Mouse (Mus musculus): ENCODE results near the gene Clcnka. TPM values are rescaled to one million over a fixed set of nuclear protein-coding genes. Genes with fewer than 3 reads are reported as not detected.

The Clcnka gene
- polyA plus RNA-seq, 1 experiment, result not detected

DNA sequence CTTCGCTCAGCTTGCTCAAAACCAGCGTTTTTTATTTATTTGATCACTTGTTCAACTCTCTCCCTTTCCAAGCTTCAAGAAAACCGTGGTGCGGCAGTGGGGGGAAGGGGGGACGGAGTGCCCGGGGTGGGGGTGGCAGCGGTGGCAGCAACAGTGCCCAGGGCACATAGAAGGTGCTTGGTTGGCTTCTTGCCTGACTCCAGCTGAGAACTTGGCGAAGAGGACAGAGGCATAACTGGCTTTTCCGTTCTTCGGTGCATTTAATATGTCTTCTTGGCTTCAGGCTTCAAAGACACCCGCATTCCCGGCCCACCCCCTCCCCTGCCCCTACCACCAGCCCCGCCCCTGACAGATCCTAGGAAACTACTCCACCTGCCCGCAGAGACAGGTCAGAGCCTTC lies 34.1 kb upstream of the Clcnka start:
- 55% methylated on average over 14 of the region's 14 CpGs for WGBS
- Histone ChIP-seq H3K4me3 (replicated peaks; ENCODE audit: extremely low read depth, low read depth, low read length) (no peak overlapping the region), H3K4me1 (ENCODE audit: control insufficient read depth, insufficient read depth, low read length) (no peaks in the 10 kb centered on the region)
- no peak for DNase-seq
- no peak for TF ChIP-seq POLR2A (IDR thresholded peaks at IDR 0.05; ENCODE audit: borderline replicate concordance, extremely low read depth, low read depth, low read length)
- no peak for TF ChIP-seq CTCF (IDR thresholded peaks at IDR 0.05; ENCODE audit: insufficient read depth, low read length)

DNA sequence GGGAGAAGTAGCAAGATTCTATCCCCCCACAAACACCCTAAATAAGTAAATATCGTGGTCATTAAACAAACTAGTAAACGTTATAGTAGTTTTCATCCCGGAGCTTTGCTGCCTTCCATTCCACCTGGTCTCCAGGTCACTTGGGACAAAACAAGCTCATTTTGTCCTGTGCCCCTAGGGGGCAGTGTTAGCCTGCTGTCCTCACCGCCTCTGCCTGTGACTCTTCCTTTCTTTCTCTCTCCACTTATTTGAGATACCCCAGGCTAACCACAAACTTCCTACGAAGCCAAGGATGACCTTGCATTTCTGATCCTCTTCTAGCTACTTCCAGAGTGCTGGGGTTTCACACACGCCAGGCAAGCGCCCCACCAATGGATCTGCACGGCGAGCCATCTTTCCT lies 32.5 kb upstream of the Clcnka start:
- WGBS, result 33% methylated on average over 9 of the region's 9 CpGs
- DNase-seq, result peak; percentile 75
- peak; percentile 92 for TF ChIP-seq CTCF (IDR thresholded peaks at IDR 0.05; ENCODE audit: insufficient read depth, low read length)
- no peak for TF ChIP-seq POLR2A (IDR thresholded peaks at IDR 0.05; ENCODE audit: borderline replicate concordance, extremely low read depth, low read depth, low read length)

DNA sequence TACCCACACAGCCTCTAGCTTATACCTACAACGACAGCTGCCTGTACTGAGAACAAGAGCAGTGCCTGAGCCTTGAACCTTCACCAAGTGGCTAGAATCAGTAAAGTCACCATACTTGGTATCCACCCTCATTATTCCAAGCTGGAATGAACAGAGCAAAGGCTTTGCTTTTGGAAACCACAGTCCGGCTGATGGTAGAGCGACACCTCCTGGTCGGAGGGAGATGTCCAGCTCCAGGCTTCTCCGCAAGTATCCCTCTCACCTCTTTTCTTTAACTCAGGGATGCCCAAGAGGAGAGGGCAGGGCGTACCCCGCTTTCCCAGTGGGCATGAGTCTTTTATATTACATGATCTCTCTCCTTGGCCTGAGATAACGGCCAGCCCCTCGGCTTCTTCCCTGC lies 31.3 kb upstream of the Clcnka start:
- no peak for TF ChIP-seq POLR2A (IDR thresholded peaks at IDR 0.05; ENCODE audit: borderline replicate concordance, extremely low read depth, low read depth, low read length)
- TF ChIP-seq CTCF (IDR thresholded peaks at IDR 0.05; ENCODE audit: insufficient read depth, low read length), result peak; percentile 74
- H3K4me1 ChIP-seq (ENCODE audit: control insufficient read depth, insufficient read depth, low read length), result peaks cover 3% of the 10 kb centered on the region
- H3K4me3 ChIP-seq (replicated peaks; ENCODE audit: extremely low read depth, low read depth, low read length), result no peak overlapping the region
- WGBS, result 48% methylated on average over 9 of the region's 9 CpGs
- DNase-seq, result no peak

More for the DNA sequence above, 32.5 kb upstream of the Clcnka start:
- Histone ChIP-seq H3K4me1 (ENCODE audit: control insufficient read depth, insufficient read depth, low read length) (peaks cover under 1% of the 10 kb centered on the region; the same call in 1 of the 2 replicates), H3K4me3 (replicated peaks; ENCODE audit: extremely low read depth, low read depth, low read length) (no peak overlapping the region)

DNA sequence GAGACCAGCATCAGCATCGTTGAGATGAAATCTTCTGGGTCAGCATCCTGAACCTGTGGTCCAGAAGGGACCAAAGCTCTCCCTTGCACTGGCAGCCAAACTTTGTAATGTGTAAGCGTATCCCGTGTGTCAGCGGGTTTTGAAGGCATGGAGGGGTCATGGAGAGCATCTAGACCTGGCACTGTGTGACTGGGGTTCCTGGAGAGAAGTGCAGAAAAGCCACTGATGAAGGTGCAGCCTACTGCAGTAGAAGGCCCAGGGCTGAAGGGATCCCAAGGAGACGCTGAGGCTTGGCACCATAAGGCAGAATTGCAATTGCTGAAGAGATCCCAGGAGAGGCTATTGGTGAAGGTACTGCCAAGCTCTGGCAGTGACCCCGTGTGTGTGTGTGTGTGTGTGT lies 30.9 kb upstream of the Clcnka start:
- no peak for DNase-seq
- TF ChIP-seq POLR2A (IDR thresholded peaks at IDR 0.05; ENCODE audit: borderline replicate concordance, extremely low read depth, low read depth, low read length), result no peak
- no peak for TF ChIP-seq CTCF (IDR thresholded peaks at IDR 0.05; ENCODE audit: insufficient read depth, low read length)
- peaks cover 3% of the 10 kb centered on the region for H3K4me1 ChIP-seq (ENCODE audit: control insufficient read depth, insufficient read depth, low read length)
- WGBS, result 77% methylated on average over 6 of the region's 6 CpGs
- H3K4me3 ChIP-seq (replicated peaks; ENCODE audit: extremely low read depth, low read depth, low read length), result no peak overlapping the region

DNA sequence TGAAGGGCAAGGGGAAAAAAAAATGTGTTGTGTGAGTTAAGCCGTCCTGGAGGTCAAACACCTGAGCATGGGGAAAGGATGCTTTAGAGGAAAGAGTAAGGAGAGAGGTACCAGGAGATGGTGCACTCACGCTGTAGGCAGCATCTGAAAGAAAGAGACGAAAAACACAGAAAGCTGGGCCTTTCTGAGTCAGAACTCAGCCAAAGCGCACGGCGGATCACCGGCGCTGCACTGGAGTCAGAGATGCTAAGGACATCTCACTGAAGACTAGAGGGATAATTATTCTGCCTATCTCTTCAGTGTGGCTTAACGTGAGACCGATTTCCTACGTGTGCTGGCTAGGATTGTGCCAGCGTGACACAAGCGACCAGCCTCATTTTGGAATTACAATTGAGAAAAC lies 29.4 kb upstream of the Clcnka start:
- 89% methylated on average over 13 of the region's 13 CpGs for WGBS
- peaks cover 3% of the 10 kb centered on the region for H3K4me1 ChIP-seq (ENCODE audit: control insufficient read depth, insufficient read depth, low read length)
- TF ChIP-seq CTCF (IDR thresholded peaks at IDR 0.05; ENCODE audit: insufficient read depth, low read length) (no peak), POLR2A (IDR thresholded peaks at IDR 0.05; ENCODE audit: borderline replicate concordance, extremely low read depth, low read depth, low read length) (no peak)
- no peak overlapping the region for H3K4me3 ChIP-seq (replicated peaks; ENCODE audit: extremely low read depth, low read depth, low read length)
- no peak for DNase-seq

DNA sequence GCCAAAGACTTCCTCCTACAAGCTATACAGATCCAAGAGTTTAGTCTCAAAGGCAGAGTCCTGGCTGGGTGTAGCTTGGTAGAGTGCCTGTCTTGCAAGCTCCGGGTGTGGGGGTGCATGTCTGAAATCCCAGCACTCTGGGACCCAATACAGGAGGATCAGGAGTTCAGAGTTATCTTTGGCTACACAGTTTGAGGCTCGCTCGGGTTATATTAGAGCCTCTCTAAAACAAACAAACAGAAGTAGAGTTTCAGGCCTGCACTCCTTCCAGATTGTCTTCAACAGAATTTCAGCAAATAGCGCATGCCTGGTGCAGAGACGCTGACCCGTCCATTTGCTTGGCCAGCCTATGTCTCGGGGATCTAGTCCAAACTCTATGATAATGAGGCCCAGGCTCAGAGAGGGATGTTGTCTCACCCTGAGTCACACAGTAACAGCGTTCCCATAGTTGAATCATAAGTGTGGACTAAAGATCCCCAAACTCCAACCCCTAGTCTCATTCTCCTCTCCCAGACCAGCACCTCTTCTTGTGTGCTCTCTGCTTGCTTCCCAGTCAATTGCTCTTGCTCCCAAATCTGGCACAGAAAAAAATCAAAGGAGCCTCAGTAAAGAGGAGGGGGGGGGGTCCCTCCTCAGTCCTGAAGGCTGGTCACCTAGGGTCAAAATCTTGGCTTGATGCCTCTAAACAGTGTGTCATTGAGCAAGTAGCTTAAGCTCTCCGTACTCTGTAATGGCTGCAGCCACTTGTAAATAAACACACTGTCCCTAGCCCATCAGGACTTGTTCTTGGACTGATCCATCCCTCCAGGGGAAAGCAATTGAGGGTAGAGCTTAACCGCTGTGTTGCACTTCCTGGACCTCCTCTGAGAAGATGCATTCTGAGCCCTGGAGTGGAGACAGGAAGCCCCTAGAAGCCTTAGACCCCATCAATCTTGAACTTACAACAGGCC lies 28.5 kb upstream of the Clcnka start:
- H3K4me3 ChIP-seq (replicated peaks; ENCODE audit: extremely low read depth, low read depth, low read length), result no peak overlapping the region
- no peak for DNase-seq
- WGBS, result 65% methylated on average over 10 of the region's 10 CpGs

DNA sequence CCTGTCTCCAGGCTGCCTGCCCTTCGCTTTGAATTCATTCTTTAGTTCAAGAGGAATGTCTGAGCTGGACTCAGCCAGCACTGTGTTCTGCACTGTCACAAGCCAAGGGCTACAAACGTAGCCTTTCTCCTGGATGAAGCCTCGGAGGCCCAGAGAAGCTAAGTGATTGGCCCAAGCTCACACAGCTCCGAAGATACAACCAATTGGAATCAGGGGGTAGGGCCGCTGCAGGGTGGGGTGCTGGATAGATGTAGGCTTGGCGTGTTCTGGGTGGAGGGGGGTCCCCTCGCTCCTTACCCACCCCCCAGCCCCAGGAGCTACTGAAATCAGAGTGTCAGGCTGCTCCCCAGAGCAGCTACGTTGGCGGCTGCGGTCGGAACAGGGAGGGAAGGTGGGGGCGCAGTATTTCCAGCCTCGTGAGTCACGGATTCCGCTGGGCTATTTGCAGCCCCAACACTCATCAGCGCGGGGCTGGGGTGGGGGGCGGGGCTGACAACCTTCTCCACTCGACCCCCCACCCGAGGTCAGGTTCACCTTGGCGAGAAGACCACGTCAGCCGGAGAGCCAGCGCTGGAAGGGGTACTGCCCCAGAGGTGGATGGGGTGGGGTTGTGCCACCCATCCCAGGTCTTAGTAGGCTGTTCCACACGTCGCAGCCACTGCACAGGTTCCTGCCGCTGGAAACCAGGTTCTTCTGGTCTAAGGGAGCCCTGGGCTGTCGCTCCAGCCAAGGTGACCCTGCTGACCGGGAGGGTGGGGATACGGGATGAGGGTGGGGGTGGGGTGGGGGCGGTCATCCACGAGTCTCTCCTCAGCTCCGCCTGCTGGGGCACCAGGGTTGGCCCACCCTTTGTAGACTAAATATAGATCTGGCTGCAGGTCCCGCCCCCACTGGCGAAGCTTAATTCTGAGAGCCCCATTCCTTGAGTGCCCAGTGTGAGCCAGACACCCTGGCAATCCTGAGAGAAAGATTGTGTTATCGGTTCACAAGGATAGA lies 27.3 kb upstream of the Clcnka start:
- TF ChIP-seq CTCF (IDR thresholded peaks at IDR 0.05; ENCODE audit: insufficient read depth, low read length) (no peak), POLR2A (IDR thresholded peaks at IDR 0.05; ENCODE audit: borderline replicate concordance, extremely low read depth, low read depth, low read length) (no peak)
- 4% methylated on average over 35 of the region's 36 CpGs for WGBS
- no peak for DNase-seq
- H3K4me3 ChIP-seq (replicated peaks; ENCODE audit: extremely low read depth, low read depth, low read length), result peak overlapping the region; percentile 27
- peaks cover 3% of the 10 kb centered on the region for H3K4me1 ChIP-seq (ENCODE audit: control insufficient read depth, insufficient read depth, low read length)

More for the DNA sequence above, 28.5 kb upstream of the Clcnka start:
- TF ChIP-seq CTCF (IDR thresholded peaks at IDR 0.05; ENCODE audit: insufficient read depth, low read length), result no peak
- no peak for TF ChIP-seq POLR2A (IDR thresholded peaks at IDR 0.05; ENCODE audit: borderline replicate concordance, extremely low read depth, low read depth, low read length)
- peaks cover 3% of the 10 kb centered on the region for H3K4me1 ChIP-seq (ENCODE audit: control insufficient read depth, insufficient read depth, low read length)

DNA sequence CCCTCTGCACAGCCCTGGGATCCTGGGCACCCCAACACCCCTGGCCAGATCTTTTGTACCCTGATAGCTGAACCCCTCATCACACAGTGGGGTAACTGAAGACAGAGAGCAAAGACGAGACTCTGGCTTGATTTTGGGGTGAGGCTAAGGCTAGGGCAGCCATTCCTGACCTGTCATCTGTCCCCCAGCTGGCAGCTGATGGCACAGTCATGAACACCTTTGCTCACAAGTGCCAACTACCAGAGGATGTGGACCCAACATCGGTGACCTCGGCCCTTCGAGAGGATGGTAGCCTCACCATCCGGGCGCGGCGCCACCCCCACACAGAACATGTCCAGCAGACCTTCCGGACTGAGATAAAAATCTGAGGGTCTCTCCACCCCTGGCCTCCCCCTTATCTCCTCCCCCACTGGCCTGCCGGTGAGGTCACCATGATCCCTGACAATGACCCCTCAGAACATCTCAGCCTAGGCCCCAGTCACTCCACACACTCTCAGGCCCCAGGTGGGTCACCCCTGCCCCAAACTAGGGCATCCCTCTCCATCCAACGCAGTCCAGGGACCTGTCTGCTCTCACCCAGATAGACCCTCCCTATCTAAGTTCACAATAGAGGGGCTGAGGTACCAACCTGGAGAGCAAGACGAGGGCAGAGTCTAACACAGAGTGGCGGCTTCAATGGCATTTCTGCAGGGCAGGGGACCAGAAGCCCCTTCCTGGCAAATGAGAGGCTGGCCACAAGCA lies 25.3 kb upstream of the Clcnka start:
- DNase-seq, result no peak
- no peak overlapping the region for H3K4me3 ChIP-seq (replicated peaks; ENCODE audit: extremely low read depth, low read depth, low read length)
- TF ChIP-seq POLR2A (IDR thresholded peaks at IDR 0.05; ENCODE audit: borderline replicate concordance, extremely low read depth, low read depth, low read length) (no peak), CTCF (IDR thresholded peaks at IDR 0.05; ENCODE audit: insufficient read depth, low read length) (no peak)
- WGBS, result 83% methylated on average over 13 of the region's 13 CpGs
- H3K4me1 ChIP-seq (ENCODE audit: control insufficient read depth, insufficient read depth, low read length), result peaks cover 3% of the 10 kb centered on the region
